Mouse (Mus musculus) forebrain, postnatal 0 days (tissue): ENCODE measurements around the gene Cab39l. TPM values are rescaled to one million over a fixed set of nuclear protein-coding genes. Genes with fewer than 3 reads are reported as not detected.
"Not testable (repeated sequence)": the region's sequence is repeated elsewhere in the genome, so short reads cannot be mapped to it uniquely, and the experiment has no call there.

Source experiments
- ATAC-seq: fragments of 200-750 bp; cut with Nextera tagmentation; 2 replicates; pipeline ENCODE4 v1.8.0; 2017; ENCODE audit warnings: mild to moderate bottlenecking, moderate library complexity
- DNase-seq: peaks from one replicate; pipeline ENCODE4 v3.0.0-alpha.2; 2015
- H3K27ac ChIP-seq: fragments of 300-500 bp; sonication (generic); 2 replicates; pipeline ENCODE4 v1.5.1; 2014; ENCODE audit warnings: low read depth, mild to moderate bottlenecking, antibody characterized with exemption, low read length, moderate library complexity, mixed read lengths
- H3K27me3 ChIP-seq: fragments of 300-500 bp; sonication (generic); 2 replicates; pipeline ENCODE4 v1.6.1; 2014; ENCODE audit warnings: mild to moderate bottlenecking, low read length, mixed read lengths; ENCODE audit not compliant: insufficient read depth
- H3K36me3 ChIP-seq: fragments of 300-500 bp; sonication (generic); 2 replicates; pipeline ENCODE4 v1.6.1; 2014; ENCODE audit warnings: mild to moderate bottlenecking, moderate library complexity; ENCODE audit not compliant: insufficient read depth
- H3K4me1 ChIP-seq: fragments of 300-500 bp; sonication (generic); 2 replicates; pipeline ENCODE4 v1.6.1; 2014; ENCODE audit warnings: antibody characterized with exemption; ENCODE audit not compliant: insufficient read depth
- H3K4me2 ChIP-seq: fragments of 300-500 bp; sonication (generic); 2 replicates; pipeline ENCODE4 v1.6.1; 2014; ENCODE audit warnings: low read depth, mild to moderate bottlenecking, moderate library complexity
- H3K4me3 ChIP-seq: fragments of 300-500 bp; sonication (generic); 2 replicates; pipeline ENCODE4 v1.5.1; 2014; ENCODE audit warnings: low read depth, low read length, mixed read lengths
- H3K9ac ChIP-seq: fragments of 300-500 bp; sonication (generic); 2 replicates; pipeline ENCODE4 v1.6.1; 2014; ENCODE audit warnings: mild to moderate bottlenecking
- H3K9me3 ChIP-seq: fragments of 300-500 bp; sonication (generic); 2 replicates; pipeline ENCODE4 v1.6.1; 2016; ENCODE audit warnings: low read length
- CTCF ChIP-seq: sonication (generic); IDR thresholded peaks from 2 replicates; pipeline ENCODE4 v1.5.1; 2016; ENCODE audit warnings: antibody characterized with exemption, control low read depth, low read depth
- WGBS: fragments of 180-500 bp; shearing (Covaris S2); extraction: QIAGEN DNeasy Blood & Tissue Kit; methylation state at CpG from one replicate; pipeline ENCODE4 v1.1.7; 2014; 5-methylcytosine and 5-hydroxymethylcytosine counted together
- polyA plus RNA-seq: library from polyadenylated mRNA; unstranded; fragments of >200 nt; fragmentation: Nextera tagmentation; extraction: Ambion mirVana; gene quantifications from 2 replicates; pipeline ENCODE4 v1.2.1, GENCODE M21; 2015
- total RNA-seq: library from RNA; depleted of rRNA; stranded (reverse); fragments of >200 nt; gene quantifications from 2 replicates; pipeline ENCODE4 v1.2.3, GENCODE M21; 2014

Gene Cab39l
- total and polyA plus RNA-seq, 2 experiments from 2014 or later: 17.4 to 20.1 TPM

GRCm38 (mm10) chr14:59597398-59598259, 156.9 kb downstream of the Cab39l start, which contains the start of gene Cdadc1:
Gene Cdadc1 (minus strand): TSS chr14:59597959.
- Histone ChIP-seq H3K9me3 (no peaks in the 10 kb centered on the region), H3K4me1 (peaks cover 7% of the 10 kb centered on the region), H3K4me3 (peak within 1 kb of the TSS; percentile 96), H3K36me3 (0 out of 2 replicates have a peak, but pooled peaks cover 3% of the 10 kb centered on the region), H3K9ac (peak within 1 kb of the TSS; percentile 86), H3K4me2 (peak within 1 kb of the TSS; percentile 84), H3K27me3 (no peaks in the 10 kb centered on the region; the same call in 1 of the 2 replicates), H3K27ac (peak within 1 kb of the TSS; percentile 84)
- 1% methylated on average over 46 of the region's 48 CpGs for WGBS
- ATAC-seq (peak; percentile 97), DNase-seq (peak; percentile 96)
- TF ChIP-seq CTCF: no peak; the same call in 1 of the 2 replicates

DNA sequence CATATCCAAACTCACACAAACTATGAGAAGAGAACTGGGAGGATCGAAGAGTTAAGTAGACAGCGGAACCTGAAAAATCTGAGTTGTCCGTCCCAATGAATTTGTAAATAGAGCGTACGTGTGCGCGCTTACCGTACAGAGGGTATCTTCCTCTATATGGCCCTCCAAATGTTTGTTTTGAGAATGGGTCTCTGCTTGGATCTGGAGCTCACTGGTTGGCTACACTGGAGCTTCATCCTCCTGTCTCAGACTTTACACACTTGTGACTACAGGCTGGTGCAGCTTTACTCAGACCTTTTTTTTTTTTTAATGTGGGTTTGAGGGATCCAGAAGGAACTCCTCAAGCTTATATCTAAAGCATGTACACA, 157.5 kb downstream of the Cab39l start:
- Histone ChIP-seq H3K9me3 (no peaks in the 10 kb centered on the region), H3K4me2 (peak overlapping the region; percentile 84), H3K27ac (peak overlapping the region; percentile 84), H3K36me3 (0 out of 2 replicates have a peak, but pooled peaks cover 3% of the 10 kb centered on the region), H3K4me1 (peaks cover 7% of the 10 kb centered on the region), H3K4me3 (peak overlapping the region; percentile 96), H3K27me3 (no peaks in the 10 kb centered on the region; the same call in 1 of the 2 replicates), H3K9ac (peak overlapping the region; percentile 86)
- DNase-seq (no peak), ATAC-seq (peak; percentile 58)
- no peak for TF ChIP-seq CTCF
- 4% methylated on average over 8 of the region's 8 CpGs for WGBS

DNA sequence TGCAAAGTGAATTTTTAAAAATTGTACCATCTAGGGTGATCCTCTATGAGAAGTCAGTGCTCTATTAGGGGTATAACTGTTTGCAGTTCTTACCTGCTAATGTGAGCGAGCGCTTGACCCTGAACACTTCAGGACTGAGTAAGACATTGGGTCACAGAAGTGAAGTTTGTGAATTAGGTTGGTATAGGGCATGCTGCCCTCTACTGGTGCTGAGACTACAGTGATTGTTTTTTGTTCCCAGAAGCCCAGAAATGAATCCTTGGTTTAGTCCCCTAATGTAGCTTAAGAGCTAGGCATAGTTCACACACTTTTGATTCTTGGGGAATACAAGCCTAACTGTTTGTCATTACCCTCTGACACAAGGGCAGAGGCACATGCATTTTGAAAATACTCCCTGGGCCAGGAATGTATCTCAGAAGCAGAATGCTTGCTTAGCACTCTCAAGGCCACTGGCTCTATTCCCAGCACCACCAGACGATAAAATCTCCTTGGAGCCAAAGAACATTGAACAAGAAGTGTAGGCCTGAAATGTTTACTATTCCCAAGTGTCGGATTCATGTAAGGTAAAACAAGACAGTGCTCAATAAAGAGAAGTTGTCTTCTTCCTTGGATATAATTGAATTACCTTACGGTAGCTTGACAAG, 163.4 kb downstream of the Cab39l start:
- no peaks in the 10 kb centered on the region for H3K9me3 ChIP-seq
- H3K4me1 ChIP-seq: no peaks in the 10 kb centered on the region
- no peak overlapping the region for H3K27ac ChIP-seq
- H3K27me3 ChIP-seq: no peaks in the 10 kb centered on the region; the same call in 1 of the 2 replicates
- ATAC-seq: no peak
- H3K36me3 ChIP-seq: no peaks in the 10 kb centered on the region
- DNase-seq: peak; percentile 26
- H3K4me3 ChIP-seq: no peak overlapping the region
- no peak overlapping the region for H3K9ac ChIP-seq
- 59% methylated on average over 5 of the region's 5 CpGs for WGBS
- no peak overlapping the region for H3K4me2 ChIP-seq
- TF ChIP-seq CTCF: peak; percentile 68

- no peak overlapping the region for H3K27ac ChIP-seq
- H3K4me2 ChIP-seq: no peak overlapping the region
- DNase-seq: peak; percentile 82
- no peaks in the 10 kb centered on the region for H3K9me3 ChIP-seq
- no peaks in the 10 kb centered on the region for H3K36me3 ChIP-seq
- 18% methylated on average over 5 of the region's 5 CpGs for WGBS
- H3K27me3 ChIP-seq: no peaks in the 10 kb centered on the region; the same call in 1 of the 2 replicates
- TF ChIP-seq CTCF: peak; percentile 81
- H3K4me3 ChIP-seq: no peak overlapping the region
- H3K9ac ChIP-seq: no peak overlapping the region
- peak; percentile 71 for ATAC-seq
- no peaks in the 10 kb centered on the region for H3K4me1 ChIP-seq
Measured at GRCm38 (mm10) chr14:59605671-59606353, 165.0 kb downstream of the Cab39l start.

- Histone ChIP-seq H3K4me3 (no peak overlapping the region), H3K4me1 (no peaks in the 10 kb centered on the region), H3K27ac (no peak overlapping the region), H3K27me3 (no peaks in the 10 kb centered on the region), H3K4me2 (no peak overlapping the region), H3K9ac (no peak overlapping the region), H3K36me3 (no peaks in the 10 kb centered on the region), H3K9me3 (no peaks in the 10 kb centered on the region)
- ATAC-seq (no peak), DNase-seq (no peak)
- TF ChIP-seq CTCF: no peak
- 60% methylated on average over 3 of the region's 3 CpGs for WGBS
Measured at GRCm38 (mm10) chr14:59607021-59607420, 166.2 kb downstream of the Cab39l start.

- Histone ChIP-seq H3K9me3 (no peaks in the 10 kb centered on the region), H3K36me3 (no peaks in the 10 kb centered on the region), H3K4me1 (no peaks in the 10 kb centered on the region), H3K9ac (no peak overlapping the region), H3K27ac (no peak overlapping the region), H3K4me3 (no peak overlapping the region), H3K4me2 (no peak overlapping the region), H3K27me3 (no peaks in the 10 kb centered on the region)
- WGBS: 50% methylated on average over 14 of the region's 14 CpGs
- ATAC-seq (no peak), DNase-seq (peak; percentile 75)
- TF ChIP-seq CTCF: peak; percentile 77
Measured at GRCm38 (mm10) chr14:59612920-59613625, 172.3 kb downstream of the Cab39l start.

GRCm38 (mm10) chr14:59614149-59614548, 173.4 kb downstream of the Cab39l start:
- H3K4me3 ChIP-seq, ATAC-seq, H3K9ac ChIP-seq, DNase-seq, H3K36me3 ChIP-seq, H3K27ac ChIP-seq, H3K4me1 ChIP-seq, H3K27me3 ChIP-seq, H3K9me3 ChIP-seq, H3K4me2 ChIP-seq: not testable (repeated sequence)
- 88% methylated on average over 3 of the region's 3 CpGs for WGBS
